Mouse (Mus musculus): ENCODE data around the gene Akap2. TPM values are rescaled to one million over a fixed set of nuclear protein-coding genes. Genes with fewer than 3 reads are reported as not detected.

Akap2 gene
- polyA plus RNA-seq, 1 experiment from 2014 or later: 1.5 TPM

DNA sequence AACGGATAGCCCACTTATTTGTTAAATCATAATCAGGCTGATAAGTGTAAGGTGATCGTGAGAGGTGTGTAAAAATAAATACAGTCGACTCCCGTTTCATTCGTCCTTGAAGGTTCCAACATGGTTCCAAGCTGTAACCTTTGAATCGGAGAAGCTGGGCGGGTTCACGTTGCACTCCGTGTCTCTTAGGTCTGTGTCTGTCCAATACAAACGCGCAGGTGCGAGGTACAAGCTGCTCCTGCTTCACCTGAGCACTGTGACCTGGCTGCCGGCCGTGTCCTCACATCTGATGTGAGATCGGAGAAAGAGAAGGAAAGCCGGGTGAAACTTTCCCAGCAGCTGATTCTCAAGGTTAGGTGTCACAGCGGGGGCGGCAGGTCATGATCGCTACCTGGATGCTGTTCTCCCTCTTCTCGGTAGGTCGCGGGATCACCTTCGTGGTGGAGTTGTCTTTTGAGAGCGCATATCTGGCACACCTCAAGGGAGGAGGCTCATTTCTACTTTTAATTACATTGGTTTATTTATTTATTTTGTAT is 103.5 kb downstream of the Akap2 start:
- Histone ChIP-seq H3K9me3 (replicated peaks) (no peaks in the 10 kb centered on the region), H3K4me1 (replicated peaks) (0 out of 2 replicates have a peak, but pooled peaks cover 5% of the 10 kb centered on the region), H3K4me2 (no peak overlapping the region), H3K36me3 (no peaks in the 10 kb centered on the region), H3K9ac (no peak overlapping the region), H3K27ac (no peak overlapping the region), H3K4me3 (replicated peaks) (no peak overlapping the region), H3K27me3 (no peaks in the 10 kb centered on the region)
- ATAC-seq (ENCODE audit: low read depth): no peak
- 81% methylated on average over 24 of the region's 24 CpGs for WGBS (ENCODE audit: insufficient replicate concordance)
- no peak for DNase-seq

DNA sequence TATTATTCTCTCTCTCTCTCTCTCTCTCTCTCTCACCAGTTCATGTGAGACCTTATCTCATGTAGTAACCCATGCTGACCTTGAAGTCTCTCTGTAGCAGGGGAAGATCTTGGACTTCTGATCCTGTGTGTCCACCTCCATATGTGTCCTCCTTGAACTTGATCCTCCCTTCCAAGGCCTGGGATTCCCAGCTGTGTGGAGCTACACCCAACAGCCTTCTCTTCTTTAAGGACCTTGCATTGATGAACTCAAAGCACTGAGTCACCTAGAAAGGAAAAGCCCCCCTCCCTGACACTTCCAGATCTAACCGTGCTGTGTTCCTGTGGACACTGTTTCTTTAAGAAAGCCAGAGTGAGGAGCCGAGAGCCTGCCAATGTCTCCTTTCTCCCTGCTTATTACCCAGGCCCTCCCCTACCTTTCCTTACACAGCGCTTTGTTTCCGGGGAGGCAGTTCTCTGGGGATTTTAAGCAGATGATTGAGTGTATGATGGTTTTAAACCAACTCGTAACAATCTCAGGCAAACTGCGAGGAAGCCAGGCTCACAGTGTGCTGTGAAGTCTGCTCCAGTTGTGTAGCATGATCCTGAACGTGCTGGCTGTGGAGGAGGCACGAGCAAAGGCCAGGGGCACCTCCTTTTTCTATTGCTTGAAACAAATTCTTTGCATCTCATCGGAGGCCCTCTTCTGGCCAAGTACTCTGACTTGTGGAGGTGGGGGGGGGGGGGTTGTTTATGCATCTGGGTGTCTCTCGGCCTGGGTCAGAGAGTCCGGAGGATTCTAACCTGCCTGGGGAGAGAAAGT is 104.3 kb downstream of the Akap2 start:
- H3K36me3 ChIP-seq: no peaks in the 10 kb centered on the region
- DNase-seq (no peak), ATAC-seq (ENCODE audit: low read depth) (no peak)
- no peak overlapping the region for H3K4me2 ChIP-seq
- 48% methylated on average over 11 of the region's 11 CpGs for WGBS (ENCODE audit: insufficient replicate concordance)
- H3K9ac ChIP-seq: no peak overlapping the region
- no peak overlapping the region for H3K4me3 ChIP-seq (replicated peaks)
- H3K27ac ChIP-seq: no peak overlapping the region
- H3K4me1 ChIP-seq (replicated peaks): 0 out of 2 replicates have a peak, but pooled peaks cover 5% of the 10 kb centered on the region
- no peaks in the 10 kb centered on the region for H3K27me3 ChIP-seq
- H3K9me3 ChIP-seq (replicated peaks): no peaks in the 10 kb centered on the region

- no peaks in the 10 kb centered on the region for H3K27me3 ChIP-seq
- H3K9ac ChIP-seq: no peak overlapping the region
- no peak overlapping the region for H3K27ac ChIP-seq
- H3K4me2 ChIP-seq: no peak overlapping the region
- H3K9me3 ChIP-seq (replicated peaks): no peaks in the 10 kb centered on the region
- 0 out of 2 replicates have a peak, but pooled peaks cover 5% of the 10 kb centered on the region for H3K4me1 ChIP-seq (replicated peaks)
- DNase-seq: no peak
- ATAC-seq (ENCODE audit: low read depth): no peak
- no peaks in the 10 kb centered on the region for H3K36me3 ChIP-seq
- H3K4me3 ChIP-seq (replicated peaks): no peak overlapping the region
- WGBS (ENCODE audit: insufficient replicate concordance): 64% methylated on average over 5 of the region's 5 CpGs
Observed at GRCm38 (mm10) chr4:57822641-57823040, 105.2 kb downstream of the Akap2 start.

DNA sequence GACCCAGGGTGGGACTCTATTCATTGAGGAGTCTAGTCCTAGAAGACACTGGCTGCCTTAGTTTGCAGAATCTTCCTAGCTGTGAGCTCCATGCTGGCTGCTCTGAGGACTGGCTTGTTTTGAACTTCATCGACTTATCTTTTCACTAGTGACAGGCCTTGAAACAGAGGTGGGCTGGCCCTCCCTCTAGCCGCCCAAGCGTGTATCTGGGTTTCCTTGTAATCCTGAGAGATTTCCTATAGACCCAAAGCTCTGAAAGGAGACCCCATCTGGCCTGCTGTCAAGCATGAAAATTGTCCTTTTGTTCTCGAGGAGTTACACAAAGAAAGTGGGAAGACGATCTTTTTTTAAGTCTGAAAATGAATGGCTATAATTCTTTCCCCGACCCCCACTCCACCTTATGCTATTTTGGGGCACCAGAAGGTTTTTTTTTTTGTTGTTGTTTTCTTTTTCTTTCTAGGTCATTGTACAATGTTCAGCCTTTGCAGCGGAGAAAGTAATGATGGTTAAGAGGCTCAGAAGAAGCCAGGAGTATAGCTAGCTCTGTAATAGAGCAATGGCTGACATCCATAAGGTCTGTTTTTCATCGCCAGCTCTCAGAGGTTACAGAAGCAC is 107.3 kb downstream of the Akap2 start:
- DNase-seq (no peak), ATAC-seq (ENCODE audit: low read depth) (no peak)
- no peak overlapping the region for H3K9ac ChIP-seq
- no peak overlapping the region for H3K4me2 ChIP-seq
- no peaks in the 10 kb centered on the region for H3K27me3 ChIP-seq
- 0 out of 2 replicates have a peak, but pooled peaks cover 5% of the 10 kb centered on the region for H3K4me1 ChIP-seq (replicated peaks)
- no peaks in the 10 kb centered on the region for H3K9me3 ChIP-seq (replicated peaks)
- WGBS (ENCODE audit: insufficient replicate concordance): 56% methylated on average over 8 of the region's 8 CpGs
- no peak overlapping the region for H3K27ac ChIP-seq
- H3K4me3 ChIP-seq (replicated peaks): no peak overlapping the region
- no peaks in the 10 kb centered on the region for H3K36me3 ChIP-seq

GRCm38 (mm10) chr4:57826272-57826671 is 108.8 kb downstream of the Akap2 start:
- 64% methylated on average over 7 of the region's 7 CpGs for WGBS (ENCODE audit: insufficient replicate concordance)
- Histone ChIP-seq H3K4me2 (no peak overlapping the region), H3K27me3 (no peaks in the 10 kb centered on the region), H3K36me3 (no peaks in the 10 kb centered on the region), H3K4me3 (replicated peaks) (no peak overlapping the region), H3K9me3 (replicated peaks) (no peaks in the 10 kb centered on the region), H3K27ac (no peak overlapping the region), H3K4me1 (replicated peaks) (0 out of 2 replicates have a peak, but pooled peaks cover 5% of the 10 kb centered on the region), H3K9ac (no peak overlapping the region)
- no peak for ATAC-seq (ENCODE audit: low read depth)
- no peak for DNase-seq

DNA sequence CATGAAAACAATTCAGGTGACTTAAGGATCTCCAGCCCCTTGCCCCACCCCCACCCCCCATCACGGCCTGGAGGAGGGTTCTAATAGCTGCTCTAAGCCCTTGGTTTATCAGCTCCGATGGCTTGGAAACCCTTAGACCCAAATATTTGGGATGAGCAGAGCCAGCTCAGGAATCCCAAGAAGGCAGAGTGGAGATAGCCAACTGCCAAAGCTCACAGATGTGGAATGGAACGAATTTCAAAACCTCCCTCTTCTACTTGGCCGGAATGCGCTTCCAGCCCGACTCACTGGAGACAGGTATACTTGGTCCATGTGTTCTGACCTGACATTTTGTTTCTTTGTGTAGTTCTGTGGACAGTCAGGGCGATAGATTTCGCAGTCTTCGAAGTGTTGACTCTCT is 111.7 kb downstream of the Akap2 start:
- Histone ChIP-seq H3K4me1 (replicated peaks) (peaks cover 4% of the 10 kb centered on the region; the same call in 1 of the 2 replicates), H3K4me2 (no peak overlapping the region), H3K4me3 (replicated peaks) (no peak overlapping the region), H3K36me3 (no peaks in the 10 kb centered on the region), H3K9me3 (replicated peaks) (no peaks in the 10 kb centered on the region), H3K27me3 (no peaks in the 10 kb centered on the region), H3K27ac (no peak overlapping the region), H3K9ac (no peak overlapping the region)
- 65% methylated on average over 9 of the region's 9 CpGs for WGBS (ENCODE audit: insufficient replicate concordance)
- ATAC-seq (ENCODE audit: low read depth) (no peak), DNase-seq (no peak)

- H3K36me3 ChIP-seq: no peaks in the 10 kb centered on the region
- H3K27me3 ChIP-seq: no peaks in the 10 kb centered on the region
- H3K9ac ChIP-seq: no peak overlapping the region
- no peak overlapping the region for H3K4me2 ChIP-seq
- no peak overlapping the region for H3K4me3 ChIP-seq (replicated peaks)
- 70% methylated on average over 3 of the region's 3 CpGs for WGBS (ENCODE audit: insufficient replicate concordance)
- DNase-seq: no peak
- peaks cover 4% of the 10 kb centered on the region; the same call in 1 of the 2 replicates for H3K4me1 ChIP-seq (replicated peaks)
- no peak for ATAC-seq (ENCODE audit: low read depth)
- no peak overlapping the region for H3K27ac ChIP-seq
- no peaks in the 10 kb centered on the region for H3K9me3 ChIP-seq (replicated peaks)
Observed at GRCm38 (mm10) chr4:57829740-57830139, 112.3 kb downstream of the Akap2 start.

GRCm38 (mm10) chr4:57832318-57832717 is 114.9 kb downstream of the Akap2 start:
- H3K27ac ChIP-seq: no peak overlapping the region
- H3K4me3 ChIP-seq (replicated peaks): no peak overlapping the region
- no peaks in the 10 kb centered on the region for H3K9me3 ChIP-seq (replicated peaks)
- ATAC-seq (ENCODE audit: low read depth): no peak
- no peaks in the 10 kb centered on the region for H3K27me3 ChIP-seq
- WGBS (ENCODE audit: insufficient replicate concordance): 44% methylated on average over 7 of the region's 7 CpGs
- peaks cover 4% of the 10 kb centered on the region; the same call in 1 of the 2 replicates for H3K4me1 ChIP-seq (replicated peaks)
- H3K36me3 ChIP-seq: no peaks in the 10 kb centered on the region
- no peak overlapping the region for H3K4me2 ChIP-seq
- H3K9ac ChIP-seq: no peak overlapping the region
- DNase-seq: no peak

DNA sequence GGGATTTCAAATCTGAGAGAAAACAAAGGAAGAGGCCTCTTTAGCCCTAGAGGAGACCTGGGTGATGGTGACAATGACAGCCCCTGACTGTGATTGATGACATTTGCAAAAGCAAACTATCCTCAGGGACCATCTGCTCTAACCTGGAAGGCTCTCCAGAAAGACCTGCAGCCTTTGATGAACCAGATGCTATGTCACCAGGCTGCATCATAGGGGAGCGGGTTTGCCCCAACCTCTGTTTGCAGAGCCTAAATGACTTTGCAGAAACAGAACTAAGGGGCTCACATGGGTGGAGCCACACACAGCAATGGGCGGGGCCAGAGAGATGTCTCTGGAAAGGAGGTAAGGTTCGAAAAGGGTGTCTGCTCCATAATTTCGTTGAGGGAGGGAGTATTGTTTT is 115.6 kb downstream of the Akap2 start:
- no peak for DNase-seq
- WGBS (ENCODE audit: insufficient replicate concordance): 41% methylated on average over 4 of the region's 4 CpGs
- Histone ChIP-seq H3K4me3 (replicated peaks) (no peak overlapping the region), H3K4me1 (replicated peaks) (peaks cover 4% of the 10 kb centered on the region; the same call in 1 of the 2 replicates), H3K9me3 (replicated peaks) (no peaks in the 10 kb centered on the region), H3K4me2 (no peak overlapping the region), H3K27me3 (no peaks in the 10 kb centered on the region), H3K9ac (no peak overlapping the region), H3K27ac (no peak overlapping the region), H3K36me3 (no peaks in the 10 kb centered on the region)
- no peak for ATAC-seq (ENCODE audit: low read depth)

- Histone ChIP-seq H3K27me3 (no peaks in the 10 kb centered on the region), H3K9ac (no peak overlapping the region), H3K36me3 (no peaks in the 10 kb centered on the region), H3K9me3 (replicated peaks) (no peaks in the 10 kb centered on the region), H3K4me2 (no peak overlapping the region), H3K4me3 (replicated peaks) (no peak overlapping the region), H3K27ac (no peak overlapping the region), H3K4me1 (replicated peaks) (peaks cover 4% of the 10 kb centered on the region)
- no peak for ATAC-seq (ENCODE audit: low read depth)
- 45% methylated on average over 4 of the region's 4 CpGs for WGBS (ENCODE audit: insufficient replicate concordance)
- no peak for DNase-seq
Observed at GRCm38 (mm10) chr4:57834141-57834540, 116.7 kb downstream of the Akap2 start.

DNA sequence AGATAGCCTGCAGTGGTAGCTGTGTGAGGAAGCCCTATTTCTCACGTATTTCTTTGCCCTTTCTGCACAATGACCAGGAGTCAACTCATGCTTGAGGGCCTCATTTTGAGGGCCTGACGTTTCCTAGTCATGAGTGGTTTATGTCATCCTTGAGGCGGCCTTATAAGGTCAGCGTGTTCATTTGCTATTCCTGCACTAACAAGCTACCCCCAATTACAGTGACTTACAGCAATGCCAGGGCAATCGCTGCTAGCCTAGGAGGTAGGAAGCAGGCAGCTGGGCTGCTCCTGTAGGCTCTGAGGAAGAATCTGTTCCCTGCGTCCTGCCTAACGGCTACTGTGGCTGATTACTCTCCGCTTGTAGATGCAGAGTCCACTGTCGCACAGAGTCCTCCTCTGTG is 119.6 kb downstream of the Akap2 start:
- Histone ChIP-seq H3K4me1 (replicated peaks) (peaks cover 4% of the 10 kb centered on the region), H3K27me3 (no peaks in the 10 kb centered on the region), H3K9me3 (replicated peaks) (no peaks in the 10 kb centered on the region), H3K9ac (no peak overlapping the region), H3K4me2 (no peak overlapping the region), H3K27ac (no peak overlapping the region), H3K36me3 (no peaks in the 10 kb centered on the region), H3K4me3 (replicated peaks) (no peak overlapping the region)
- DNase-seq (no peak), ATAC-seq (ENCODE audit: low read depth) (no peak)
- 65% methylated on average over 9 of the region's 9 CpGs for WGBS (ENCODE audit: insufficient replicate concordance)
